Mouse (Mus musculus) bone marrow, adult 2 months (tissue): ENCODE results near the gene Mgat4a.

Source experiments
- CTCF ChIP-seq: fragments of 200-500 bp; IDR thresholded peaks from 2 replicates; pipeline ENCODE4 v1.5.1; 2011; ENCODE audit warnings: low read length, control low read depth; ENCODE audit not compliant: control insufficient read depth, insufficient read depth
- POLR2A ChIP-seq: fragments of 200-500 bp; IDR thresholded peaks from 2 replicates; pipeline ENCODE4 v1.6.1; 2011; ENCODE audit warnings: low read depth, mild to moderate bottlenecking, control low read depth, low read length, borderline replicate concordance; ENCODE audit not compliant: control insufficient read depth

DNA sequence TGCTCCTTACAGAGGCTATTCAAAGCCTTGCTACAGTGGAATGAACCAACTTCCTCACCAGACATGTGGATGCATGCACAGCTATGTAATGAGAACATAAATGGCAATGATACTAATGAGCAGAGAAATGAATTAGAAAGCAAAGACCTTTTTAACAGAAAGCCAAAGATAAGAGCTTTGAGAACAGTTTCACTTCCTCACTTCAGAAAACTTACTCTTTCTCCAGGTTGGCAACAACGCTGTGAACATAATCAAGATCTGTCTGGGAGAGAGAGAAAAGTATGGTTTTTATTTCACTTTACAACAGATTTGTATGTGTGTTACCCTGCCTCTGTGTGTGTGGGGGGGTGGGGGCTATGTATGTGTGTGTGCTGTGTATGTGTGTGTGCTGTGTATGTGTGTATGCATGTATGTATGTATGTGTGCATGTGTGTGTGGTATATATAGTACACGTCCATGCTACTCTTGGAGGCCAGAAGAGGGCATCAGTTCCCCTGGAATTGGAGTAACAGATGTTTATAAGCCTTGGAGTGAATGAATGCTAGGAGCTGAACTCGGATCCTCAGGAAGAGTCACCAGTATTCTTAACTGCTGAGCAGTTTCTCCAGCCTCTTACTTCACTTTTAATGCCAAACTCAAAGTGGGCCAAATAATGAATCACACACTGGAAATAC is 74.4 kb downstream of the Mgat4a start:
- TF ChIP-seq POLR2A: no peak
- TF ChIP-seq CTCF: no peak
